Mouse (Mus musculus): ENCODE data around the gene Vamp3. TPM values are rescaled to one million over a fixed set of nuclear protein-coding genes. Genes with fewer than 3 reads are reported as not detected.

The Vamp3 gene
- polyA plus RNA-seq, 1 experiment from 2014 or later = 106 TPM

DNA sequence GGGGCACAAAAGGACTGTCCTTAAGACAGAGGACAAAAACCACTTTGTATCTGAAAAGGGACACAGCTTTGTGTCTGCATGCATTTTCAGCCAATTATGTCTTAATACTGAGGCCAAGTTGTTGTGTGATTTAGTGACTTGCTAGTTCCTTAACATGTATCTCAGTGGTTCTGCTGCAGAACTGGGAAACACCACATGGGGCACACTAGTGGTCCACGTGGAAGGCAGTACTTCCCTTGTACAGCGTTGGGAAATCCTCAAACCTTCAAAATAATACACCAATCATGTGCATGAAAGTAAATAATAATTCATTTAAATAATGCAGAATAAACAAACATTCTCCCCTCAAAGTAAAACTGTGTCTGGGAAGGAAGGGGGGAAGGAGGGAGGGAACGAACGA is 11.0 kb upstream of the Vamp3 start:
- no peaks in the 10 kb centered on the region for H3K27me3 ChIP-seq (ENCODE audit: control insufficient read depth, insufficient read depth, low read length)
- H3K4me1 ChIP-seq (ENCODE audit: control insufficient read depth, insufficient read depth, low read length) = 0 out of 2 replicates have a peak, but pooled peaks cover under 1% of the 10 kb centered on the region
- H3K4me2 ChIP-seq (ENCODE audit: low read depth, low read length) = no peak overlapping the region
- peaks cover 10% of the 10 kb centered on the region for H3K36me3 ChIP-seq (ENCODE audit: control insufficient read depth, insufficient read depth)
- H3K4me3 ChIP-seq (ENCODE audit: low read length) = no peak overlapping the region
- 63% methylated on average over 4 of the region's 4 CpGs for WGBS
- no peak for ATAC-seq (replicated peaks; ENCODE audit: extremely low read depth, insufficient read depth, low FRiP score)
- no peak overlapping the region for H3K9ac ChIP-seq (ENCODE audit: low read length)
- H3K9me3 ChIP-seq (replicated peaks; ENCODE audit: control insufficient read depth, low read length) = no peaks in the 10 kb centered on the region
- H3K27ac ChIP-seq (ENCODE audit: low read length) = no peak overlapping the region

DNA sequence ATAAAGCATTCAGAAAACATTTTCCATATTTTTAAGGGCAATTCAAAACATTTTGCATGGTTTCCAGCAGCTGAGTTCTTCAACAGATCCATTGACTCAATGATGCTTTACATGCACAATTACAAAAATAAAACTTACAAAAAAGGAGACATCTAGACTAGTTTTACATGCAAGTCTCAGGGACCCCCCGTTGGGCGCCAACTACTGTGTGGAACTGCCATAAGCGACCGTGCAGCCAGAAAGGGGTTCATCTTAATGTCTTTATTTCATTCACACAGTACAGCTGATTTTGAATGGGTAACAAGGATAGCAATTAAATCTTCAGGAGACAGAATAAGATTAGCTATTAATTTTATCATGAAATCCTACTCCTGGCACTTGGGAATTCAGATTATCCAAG is 1.8 kb upstream of the Vamp3 start:
- no peaks in the 10 kb centered on the region for H3K27me3 ChIP-seq (ENCODE audit: control insufficient read depth, insufficient read depth, low read length)
- WGBS = 96% methylated on average over 4 of the region's 4 CpGs
- H3K4me2 ChIP-seq (ENCODE audit: low read depth, low read length) = no peak overlapping the region
- H3K4me1 ChIP-seq (ENCODE audit: control insufficient read depth, insufficient read depth, low read length) = peaks cover 5% of the 10 kb centered on the region
- no peaks in the 10 kb centered on the region for H3K9me3 ChIP-seq (replicated peaks; ENCODE audit: control insufficient read depth, low read length)
- peaks cover 12% of the 10 kb centered on the region for H3K36me3 ChIP-seq (ENCODE audit: control insufficient read depth, insufficient read depth)
- no peak overlapping the region for H3K9ac ChIP-seq (ENCODE audit: low read length)
- no peak overlapping the region for H3K27ac ChIP-seq (ENCODE audit: low read length)
- no peak for ATAC-seq (replicated peaks; ENCODE audit: extremely low read depth, insufficient read depth, low FRiP score)
- no peak overlapping the region for H3K4me3 ChIP-seq (ENCODE audit: low read length)

DNA sequence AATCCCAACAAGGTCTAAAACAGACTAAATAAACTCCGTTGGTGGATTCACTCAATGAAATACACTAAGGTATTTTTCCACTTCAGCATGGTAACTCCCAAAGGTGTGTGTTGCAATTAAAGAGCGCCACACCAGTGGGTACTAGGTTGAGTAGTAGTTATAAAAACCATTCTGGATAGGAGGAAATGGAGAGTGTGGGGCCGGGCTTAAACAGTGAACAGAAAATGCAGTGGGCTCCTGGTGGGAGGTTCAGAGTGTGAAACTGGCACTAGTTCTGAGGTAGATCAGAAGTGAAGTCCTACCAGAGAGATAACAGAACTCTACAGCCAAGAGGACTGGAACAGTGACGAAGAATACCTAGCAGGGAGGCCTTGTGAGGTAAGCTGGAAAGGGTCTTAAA is 871 bp upstream of the Vamp3 start:
- Histone ChIP-seq H3K4me2 (ENCODE audit: low read depth, low read length) (peak overlapping the region; percentile 66), H3K36me3 (ENCODE audit: control insufficient read depth, insufficient read depth) (peaks cover 15% of the 10 kb centered on the region), H3K27ac (ENCODE audit: low read length) (peak overlapping the region; percentile 74), H3K9me3 (replicated peaks; ENCODE audit: control insufficient read depth, low read length) (no peaks in the 10 kb centered on the region), H3K27me3 (ENCODE audit: control insufficient read depth, insufficient read depth, low read length) (no peaks in the 10 kb centered on the region), H3K9ac (ENCODE audit: low read length) (no peak overlapping the region), H3K4me1 (ENCODE audit: control insufficient read depth, insufficient read depth, low read length) (peaks cover 5% of the 10 kb centered on the region), H3K4me3 (ENCODE audit: low read length) (no peak overlapping the region; the same call in 1 of the 2 replicates)
- ATAC-seq (replicated peaks; ENCODE audit: extremely low read depth, insufficient read depth, low FRiP score) = no peak
- WGBS = 79% methylated on average over 4 of the region's 4 CpGs

DNA sequence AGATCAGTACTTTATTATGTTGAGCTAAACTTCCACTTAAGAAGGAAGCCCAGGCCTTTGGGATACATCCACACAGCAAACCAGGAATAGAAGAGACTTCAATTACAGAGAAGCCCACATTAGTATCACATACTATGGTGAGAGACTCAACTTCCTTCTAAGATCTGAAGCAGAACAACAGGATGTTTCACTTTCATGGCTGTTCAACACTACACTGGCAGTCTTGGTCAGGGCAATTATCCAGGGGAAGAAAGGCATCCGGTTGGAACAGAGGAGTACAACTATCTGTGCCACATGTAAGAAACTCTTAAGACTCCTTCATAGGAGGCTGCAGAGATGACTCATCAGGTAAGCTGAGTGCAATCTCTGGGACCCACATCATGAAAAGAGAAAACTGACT is 6.6 kb downstream of the Vamp3 start:
- Histone ChIP-seq H3K4me3 (ENCODE audit: low read length) (no peak overlapping the region), H3K9ac (ENCODE audit: low read length) (no peak overlapping the region), H3K27ac (ENCODE audit: low read length) (no peak overlapping the region), H3K9me3 (replicated peaks; ENCODE audit: control insufficient read depth, low read length) (no peaks in the 10 kb centered on the region), H3K4me1 (ENCODE audit: control insufficient read depth, insufficient read depth, low read length) (no peaks in the 10 kb centered on the region), H3K4me2 (ENCODE audit: low read depth, low read length) (no peak overlapping the region), H3K36me3 (ENCODE audit: control insufficient read depth, insufficient read depth) (peaks cover 26% of the 10 kb centered on the region), H3K27me3 (ENCODE audit: control insufficient read depth, insufficient read depth, low read length) (no peaks in the 10 kb centered on the region)
- no peak for ATAC-seq (replicated peaks; ENCODE audit: extremely low read depth, insufficient read depth, low FRiP score)
- 89% methylated on average over 1 of the region's 1 CpGs for WGBS

DNA sequence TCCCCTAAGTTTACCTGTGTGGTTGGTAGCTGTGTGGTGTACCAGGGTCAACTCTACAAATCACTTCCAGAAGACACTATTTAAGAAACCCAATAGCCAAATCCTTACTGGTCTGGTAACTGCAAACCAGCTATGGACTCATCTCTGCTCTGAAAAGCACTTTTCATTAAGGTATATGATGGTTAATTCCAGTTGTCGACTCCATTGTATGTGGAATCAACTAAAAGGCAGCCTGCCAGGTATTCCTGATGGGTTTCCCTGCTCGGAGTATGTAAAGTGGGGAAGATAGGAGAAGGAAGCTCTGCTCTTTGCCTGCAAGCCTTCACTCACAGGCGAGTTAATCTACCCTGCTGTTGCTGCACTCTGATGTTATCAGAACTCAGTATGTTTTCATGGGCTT is 11.2 kb downstream of the Vamp3 start:
- ATAC-seq (replicated peaks; ENCODE audit: extremely low read depth, insufficient read depth, low FRiP score) = no peak
- WGBS = 79% methylated on average over 3 of the region's 3 CpGs
- peaks cover 10% of the 10 kb centered on the region; the same call in 1 of the 2 replicates for H3K36me3 ChIP-seq (ENCODE audit: control insufficient read depth, insufficient read depth)

DNA sequence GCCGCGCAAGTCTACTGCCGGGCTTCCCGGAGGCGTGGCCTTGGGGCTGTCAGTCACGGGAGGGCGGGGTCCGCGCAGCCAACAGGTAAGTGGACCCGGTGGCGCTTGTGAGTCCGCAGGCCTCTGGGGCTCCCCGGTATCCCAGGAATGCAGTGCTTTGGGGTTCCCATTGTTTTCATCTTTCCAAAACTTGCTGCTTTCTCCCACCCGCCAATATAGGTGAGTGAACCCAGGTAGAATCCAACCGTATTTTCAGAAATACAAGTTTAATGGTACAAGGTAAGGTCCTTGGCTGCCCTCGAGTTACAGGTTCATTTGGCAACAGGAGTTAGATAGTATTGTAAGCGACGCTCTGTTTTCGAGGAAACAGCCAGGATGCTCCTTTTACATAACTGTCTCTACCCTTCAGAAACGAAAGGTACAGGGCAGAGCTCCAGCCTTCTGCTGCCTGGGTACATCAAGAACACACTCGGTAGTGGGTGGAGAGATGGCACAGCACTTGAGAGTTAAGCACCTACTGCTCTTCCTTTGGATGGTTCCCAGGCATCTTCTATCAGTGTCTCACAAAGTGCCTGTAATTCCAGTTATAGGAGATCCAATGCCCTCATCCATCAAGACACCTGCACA is 12.7 kb downstream of the Vamp3 start:
- Histone ChIP-seq H3K4me1 (ENCODE audit: control insufficient read depth, insufficient read depth, low read length) (peaks cover 19% of the 10 kb centered on the region), H3K4me3 (ENCODE audit: low read length) (peak overlapping the region; percentile 80), H3K27ac (ENCODE audit: low read length) (no peak overlapping the region), H3K27me3 (ENCODE audit: control insufficient read depth, insufficient read depth, low read length) (no peaks in the 10 kb centered on the region), H3K9me3 (replicated peaks; ENCODE audit: control insufficient read depth, low read length) (no peaks in the 10 kb centered on the region), H3K4me2 (ENCODE audit: low read depth, low read length) (peak overlapping the region; percentile 99), H3K36me3 (ENCODE audit: control insufficient read depth, insufficient read depth) (peaks cover 7% of the 10 kb centered on the region; the same call in 1 of the 2 replicates), H3K9ac (ENCODE audit: low read length) (0 out of 2 replicates have a peak overlapping the region, but pooled peaks have one; percentile 51)
- WGBS = 3% methylated on average over 21 of the region's 21 CpGs
- no peak for ATAC-seq (replicated peaks; ENCODE audit: extremely low read depth, insufficient read depth, low FRiP score)

More for the DNA sequence above, 11.2 kb downstream of the Vamp3 start:
- peaks cover 14% of the 10 kb centered on the region for H3K4me1 ChIP-seq (ENCODE audit: control insufficient read depth, insufficient read depth, low read length)
- H3K27me3 ChIP-seq (ENCODE audit: control insufficient read depth, insufficient read depth, low read length) = no peaks in the 10 kb centered on the region
- no peak overlapping the region for H3K9ac ChIP-seq (ENCODE audit: low read length)
- H3K9me3 ChIP-seq (replicated peaks; ENCODE audit: control insufficient read depth, low read length) = no peaks in the 10 kb centered on the region
- no peak overlapping the region for H3K4me2 ChIP-seq (ENCODE audit: low read depth, low read length)
- H3K4me3 ChIP-seq (ENCODE audit: low read length) = no peak overlapping the region
- no peak overlapping the region for H3K27ac ChIP-seq (ENCODE audit: low read length)

DNA sequence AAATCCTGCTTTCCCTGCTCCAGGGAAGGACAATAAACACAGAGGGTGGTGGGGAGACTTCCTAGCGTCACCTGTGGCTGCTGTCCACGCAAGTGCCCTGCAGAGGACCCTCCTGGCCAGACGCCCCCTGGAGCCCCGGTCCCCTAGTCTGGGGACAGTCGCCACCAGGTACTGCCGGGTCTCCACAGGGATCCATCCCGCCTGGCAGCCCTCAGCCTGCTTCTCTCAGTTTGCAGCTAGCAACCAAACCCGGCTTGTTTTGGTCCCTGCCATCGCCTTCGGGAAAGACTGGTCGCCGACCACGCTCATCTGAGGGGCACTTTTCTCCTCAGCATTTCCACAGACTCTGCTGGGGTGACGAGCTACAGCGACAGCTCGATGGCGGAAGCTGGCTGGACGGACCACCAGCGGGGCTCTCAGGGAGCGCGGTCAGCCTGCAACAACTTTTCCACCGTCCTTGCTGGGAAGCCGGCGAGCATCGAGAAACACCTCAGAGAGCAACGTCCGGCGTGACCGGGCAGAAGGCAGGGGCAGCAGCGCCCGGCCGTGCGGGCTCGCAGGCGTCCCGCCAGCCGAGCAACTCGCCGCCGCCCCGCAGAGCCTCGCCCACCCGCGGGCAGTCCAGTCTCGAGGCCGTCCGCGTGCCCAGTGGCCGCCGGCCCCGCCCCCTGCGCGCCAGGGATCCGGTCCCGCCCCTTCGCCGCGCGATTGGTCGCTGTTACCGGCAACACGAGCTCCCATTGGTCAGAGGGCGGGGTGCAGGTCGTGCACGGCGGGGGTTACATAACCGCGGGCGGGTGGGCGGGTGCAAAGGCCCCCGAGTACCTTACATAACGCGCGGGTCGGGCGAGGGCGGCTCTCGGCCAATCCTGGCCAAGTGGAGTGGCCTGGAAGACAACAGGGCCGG is 13.5 kb downstream of the Vamp3 start, which contains the start of gene Per3:
TSS of gene Per3 (minus strand) at position 629 of the 907 bp plus-strand sequence.
- peaks cover 3% of the 10 kb centered on the region; the same call in 1 of the 2 replicates for H3K36me3 ChIP-seq (ENCODE audit: control insufficient read depth, insufficient read depth)
- WGBS = under 1% methylated on average over 79 of the region's 79 CpGs
- H3K4me1 ChIP-seq (ENCODE audit: control insufficient read depth, insufficient read depth, low read length) = peaks cover 19% of the 10 kb centered on the region
- H3K27ac ChIP-seq (ENCODE audit: low read length) = peak within 1 kb of the TSS; percentile 77
- ATAC-seq (replicated peaks; ENCODE audit: extremely low read depth, insufficient read depth, low FRiP score) = peak; percentile 98
- peak within 1 kb of the TSS; percentile 99 for H3K4me2 ChIP-seq (ENCODE audit: low read depth, low read length)
- H3K4me3 ChIP-seq (ENCODE audit: low read length) = peak within 1 kb of the TSS; percentile 80
- H3K27me3 ChIP-seq (ENCODE audit: control insufficient read depth, insufficient read depth, low read length) = no peaks in the 10 kb centered on the region
- peak within 1 kb of the TSS; percentile 86 for H3K9ac ChIP-seq (ENCODE audit: low read length)
- H3K9me3 ChIP-seq (replicated peaks; ENCODE audit: control insufficient read depth, low read length) = no peaks in the 10 kb centered on the region

DNA sequence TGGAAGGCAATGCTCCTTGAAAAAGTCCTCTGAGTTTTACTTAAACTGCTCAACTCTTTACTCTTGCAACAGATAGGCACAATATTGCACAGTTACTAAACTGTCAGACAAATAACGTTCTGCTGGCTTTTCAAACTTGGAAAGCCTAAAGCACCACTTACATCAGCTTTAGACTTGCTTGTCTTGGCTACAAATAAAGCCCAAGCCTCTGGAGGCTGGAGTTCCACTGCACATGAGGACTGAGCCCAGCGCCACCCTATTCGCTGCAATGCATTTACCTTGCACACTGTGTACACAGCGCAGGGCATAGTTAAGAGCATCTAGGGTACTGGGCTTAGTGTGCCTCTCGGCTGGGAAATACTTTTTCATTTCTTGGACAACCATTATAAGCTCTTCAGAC is 14.5 kb downstream of the Vamp3 start:
- peak overlapping the region; percentile 80 for H3K4me3 ChIP-seq (ENCODE audit: low read length)
- H3K4me1 ChIP-seq (ENCODE audit: control insufficient read depth, insufficient read depth, low read length) = peaks cover 19% of the 10 kb centered on the region
- H3K4me2 ChIP-seq (ENCODE audit: low read depth, low read length) = peak overlapping the region; percentile 99
- 0 out of 2 replicates have a peak, but pooled peaks cover 3% of the 10 kb centered on the region for H3K36me3 ChIP-seq (ENCODE audit: control insufficient read depth, insufficient read depth)
- no peaks in the 10 kb centered on the region for H3K9me3 ChIP-seq (replicated peaks; ENCODE audit: control insufficient read depth, low read length)
- H3K27me3 ChIP-seq (ENCODE audit: control insufficient read depth, insufficient read depth, low read length) = no peaks in the 10 kb centered on the region
- WGBS = 48% methylated on average over 5 of the region's 5 CpGs
- no peak overlapping the region for H3K27ac ChIP-seq (ENCODE audit: low read length)
- ATAC-seq (replicated peaks; ENCODE audit: extremely low read depth, insufficient read depth, low FRiP score) = no peak
- H3K9ac ChIP-seq (ENCODE audit: low read length) = no peak overlapping the region; the same call in 1 of the 2 replicates

DNA sequence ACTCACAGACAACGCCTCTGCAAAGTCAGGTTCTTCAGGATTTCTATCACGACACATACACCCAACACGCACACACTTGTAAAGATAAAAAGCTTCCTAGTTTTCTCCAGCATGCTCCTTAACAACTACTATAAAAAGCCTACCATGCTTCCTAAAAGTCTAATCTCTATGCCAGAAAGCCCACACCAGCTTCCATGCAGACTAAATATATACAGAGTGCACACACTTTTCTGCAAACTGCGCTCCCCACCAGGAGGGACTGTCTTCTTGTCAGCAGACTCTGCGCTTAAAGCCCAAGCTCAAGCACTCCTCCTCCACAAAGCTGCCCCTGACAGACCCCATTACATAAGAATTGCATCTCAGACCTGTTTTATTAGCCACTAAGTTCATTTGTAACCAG is 16.3 kb downstream of the Vamp3 start:
- no peak overlapping the region for H3K9ac ChIP-seq (ENCODE audit: low read length)
- H3K9me3 ChIP-seq (replicated peaks; ENCODE audit: control insufficient read depth, low read length) = no peaks in the 10 kb centered on the region
- no peak for ATAC-seq (replicated peaks; ENCODE audit: extremely low read depth, insufficient read depth, low FRiP score)
- no peaks in the 10 kb centered on the region for H3K36me3 ChIP-seq (ENCODE audit: control insufficient read depth, insufficient read depth)
- H3K27ac ChIP-seq (ENCODE audit: low read length) = 0 out of 2 replicates have a peak overlapping the region, but pooled peaks have one; percentile 7
- peak overlapping the region; percentile 34; the same call in 1 of the 2 replicates for H3K4me2 ChIP-seq (ENCODE audit: low read depth, low read length)
- H3K27me3 ChIP-seq (ENCODE audit: control insufficient read depth, insufficient read depth, low read length) = no peaks in the 10 kb centered on the region
- H3K4me1 ChIP-seq (ENCODE audit: control insufficient read depth, insufficient read depth, low read length) = peaks cover 19% of the 10 kb centered on the region
- H3K4me3 ChIP-seq (ENCODE audit: low read length) = no peak overlapping the region
- WGBS = 52% methylated on average over 5 of the region's 5 CpGs

Data from heart, embryonic 16.5 days (tissue).